Mouse (Mus musculus) cerebellum, adult 2 months (tissue): ENCODE data around the gene Dhx15. TPM values are rescaled to one million over a fixed set of nuclear protein-coding genes. Genes with fewer than 3 reads are reported as not detected.

Experiments used
- DNase-seq, 2 experiments: peaks; one replicate each; pipeline ENCODE4 v3.0.0; 2021
- H3K27ac ChIP-seq: fragments of 200-500 bp; 2 replicates; pipeline ENCODE4 v1.5.1; 2012; ENCODE audit warnings: low read length, control low read depth, inconsistent platforms; ENCODE audit not compliant: insufficient read depth
- H3K27me3 ChIP-seq: fragments of 200-500 bp; 2 replicates; pipeline ENCODE4 v1.6.1; 2012; ENCODE audit warnings: inconsistent platforms, mild to moderate bottlenecking, low read length, moderate library complexity; ENCODE audit not compliant: control insufficient read depth, insufficient read depth
- H3K4me1 ChIP-seq: fragments of 200-500 bp; 2 replicates; pipeline ENCODE4 v1.6.1; 2011; ENCODE audit warnings: low read length; ENCODE audit not compliant: control insufficient read depth, insufficient read depth
- H3K4me3 ChIP-seq: fragments of 200-500 bp; replicated peaks from 2 replicates; pipeline ENCODE3; 2011; ENCODE audit warnings: mild to moderate bottlenecking, low read depth, low read length, control low read depth; ENCODE audit not compliant: insufficient read depth
- CTCF ChIP-seq: fragments of 200-500 bp; IDR thresholded peaks from 2 replicates; pipeline ENCODE4 v1.5.1; 2011; ENCODE audit warnings: low read depth, mild to moderate bottlenecking, control low read depth, low read length, moderate library complexity, borderline replicate concordance; ENCODE audit not compliant: insufficient read depth
- POLR2A ChIP-seq: fragments of 200-500 bp; IDR thresholded peaks from 2 replicates; pipeline ENCODE4 v1.6.1; 2011; ENCODE audit warnings: low read length, control low read depth, borderline replicate concordance; ENCODE audit not compliant: insufficient read depth
- WGBS: fragments of 180-500 bp; shearing (Covaris S2); methylation state at CpG from one replicate; pipeline ENCODE4 v1.1.7; 2018; 5-methylcytosine and 5-hydroxymethylcytosine counted together
- polyA plus RNA-seq: library from polyadenylated mRNA; depleted of rRNA; stranded (reverse); fragments of >200 nt; gene quantifications from 2 replicates; pipeline ENCODE4 v1.2.3, GENCODE M21; 2012

Gene Dhx15
- polyA plus RNA-seq, 1 experiment, result 97.4 TPM

DNA sequence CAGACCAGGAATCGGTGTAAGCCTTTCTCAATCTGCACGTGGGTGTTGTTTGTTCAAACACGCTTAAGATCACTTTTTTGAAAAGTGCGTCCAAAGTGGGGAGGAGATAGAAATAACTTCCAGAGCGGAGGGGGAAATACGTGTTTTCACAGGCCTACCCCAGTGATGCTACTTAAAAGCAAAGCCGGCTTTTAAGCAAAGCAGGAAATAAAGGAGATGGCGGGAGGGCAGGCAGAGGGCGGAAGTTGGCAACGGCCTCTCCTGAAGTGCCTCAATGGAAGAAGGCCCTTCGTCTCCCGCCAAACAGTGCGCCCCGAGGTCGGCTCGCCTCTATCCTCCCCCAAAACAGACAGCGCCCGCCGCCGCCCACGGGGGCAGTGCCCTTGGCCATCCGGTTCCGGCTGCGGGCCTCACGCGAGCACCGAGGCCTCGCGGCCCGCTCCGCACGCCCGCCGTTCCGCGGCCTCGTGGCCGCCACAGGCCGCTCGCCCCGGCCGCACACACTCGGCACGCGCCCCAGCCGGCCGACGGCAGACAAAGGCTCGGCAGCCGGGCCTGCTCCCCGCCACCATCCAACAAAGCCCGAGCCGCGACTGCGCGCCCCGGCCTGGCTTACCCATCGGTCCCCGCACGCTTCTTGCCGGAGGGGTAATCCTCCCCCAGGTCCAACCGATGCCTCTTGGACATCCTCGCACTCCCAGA is 499 bp downstream of the Dhx15 start:
- WGBS, result under 1% methylated on average over 61 of the region's 63 CpGs

GRCm38 (mm10) chr5:52188206-52188605 is 2.1 kb downstream of the Dhx15 start:
- Histone ChIP-seq H3K4me1 (peaks cover 2% of the 10 kb centered on the region; the same call in 1 of the 2 replicates), H3K27ac (no peak overlapping the region), H3K4me3 (no peak overlapping the region), H3K27me3 (no peaks in the 10 kb centered on the region)
- TF ChIP-seq POLR2A (no peak), CTCF (no peak)
- DNase-seq, result no peak
- 11% methylated on average over 3 of the region's 3 CpGs for WGBS

More for the DNA sequence above, 499 bp downstream of the Dhx15 start:
- Histone ChIP-seq H3K4me3 (peak overlapping the region; percentile 93), H3K27me3 (no peaks in the 10 kb centered on the region), H3K27ac (peak overlapping the region; percentile 83), H3K4me1 (peaks cover 2% of the 10 kb centered on the region; the same call in 1 of the 2 replicates)
- no peak for DNase-seq
- TF ChIP-seq CTCF (no peak), POLR2A (no peak)

GRCm38 (mm10) chr5:52177326-52177725 is 13.0 kb downstream of the Dhx15 start:
- peaks cover 2% of the 10 kb centered on the region; the same call in 1 of the 2 replicates for H3K4me1 ChIP-seq
- H3K27ac ChIP-seq, result no peak overlapping the region
- DNase-seq, result no peak
- no peaks in the 10 kb centered on the region for H3K27me3 ChIP-seq
- no peak overlapping the region for H3K4me3 ChIP-seq
- TF ChIP-seq POLR2A (no peak), CTCF (no peak)
- 88% methylated on average over 1 of the region's 1 CpGs for WGBS

DNA sequence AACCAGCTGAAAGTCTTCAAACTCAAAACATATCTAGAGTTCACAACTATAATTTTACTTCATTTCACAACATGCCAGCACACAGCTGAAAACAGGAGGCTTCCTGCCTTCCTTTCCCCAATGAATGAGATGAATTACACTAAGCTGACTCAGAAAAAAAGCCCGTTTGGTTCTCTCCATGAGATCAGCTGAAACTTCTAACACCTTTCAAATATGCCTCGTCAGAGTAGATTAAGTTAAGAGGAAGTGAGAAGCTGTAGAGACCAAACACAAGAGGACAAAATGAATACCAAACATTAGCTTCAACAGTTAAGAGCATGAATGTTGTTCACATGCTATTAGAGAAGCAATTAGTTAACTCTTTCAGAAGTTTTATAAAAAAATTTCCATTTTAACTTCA is 21.8 kb downstream of the Dhx15 start:
- H3K4me1 ChIP-seq, result no peaks in the 10 kb centered on the region
- no peak for DNase-seq
- H3K27ac ChIP-seq, result no peak overlapping the region
- WGBS, result 25% methylated on average over 2 of the region's 2 CpGs
- H3K4me3 ChIP-seq, result no peak overlapping the region
- no peak for TF ChIP-seq POLR2A
- TF ChIP-seq CTCF, result no peak
- H3K27me3 ChIP-seq, result no peaks in the 10 kb centered on the region

GRCm38 (mm10) chr5:52149138-52149537 is 41.2 kb downstream of the Dhx15 start:
- H3K27me3 ChIP-seq, result no peaks in the 10 kb centered on the region
- 97% methylated on average over 3 of the region's 3 CpGs for WGBS
- no peak overlapping the region for H3K27ac ChIP-seq
- no peak overlapping the region for H3K4me3 ChIP-seq
- TF ChIP-seq CTCF, result no peak
- TF ChIP-seq POLR2A, result no peak
- H3K4me1 ChIP-seq, result peaks cover 2% of the 10 kb centered on the region; the same call in 1 of the 2 replicates
- no peak for DNase-seq

DNA sequence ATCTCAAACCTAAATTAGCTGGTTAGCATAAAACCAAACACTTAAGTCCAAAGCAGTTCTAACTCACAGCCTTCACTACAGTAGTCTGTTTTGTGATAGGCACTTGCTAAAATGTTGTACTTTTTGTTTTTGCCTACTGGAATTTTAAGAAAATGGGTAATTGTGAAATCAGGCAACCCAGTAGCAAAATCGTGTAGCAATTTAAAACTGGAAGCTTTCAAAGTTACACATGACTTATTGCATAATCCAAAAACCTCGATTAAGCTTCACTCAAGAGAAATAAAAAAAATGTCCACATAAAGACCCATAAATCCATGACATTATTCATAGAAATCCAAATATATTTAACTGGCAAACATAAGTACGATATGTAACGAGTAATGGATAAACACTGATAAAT is 43.2 kb downstream of the Dhx15 start:
- DNase-seq, result no peak
- 61% methylated on average over 4 of the region's 4 CpGs for WGBS
- H3K27me3 ChIP-seq, result no peaks in the 10 kb centered on the region
- H3K27ac ChIP-seq, result no peak overlapping the region
- H3K4me1 ChIP-seq, result peaks cover 2% of the 10 kb centered on the region; the same call in 1 of the 2 replicates
- TF ChIP-seq CTCF, result no peak
- no peak for TF ChIP-seq POLR2A
- H3K4me3 ChIP-seq, result no peak overlapping the region

GRCm38 (mm10) chr5:52145684-52146083 is 44.6 kb downstream of the Dhx15 start:
- H3K4me3 ChIP-seq, result no peak overlapping the region
- TF ChIP-seq POLR2A (no peak), CTCF (no peak)
- peaks cover 2% of the 10 kb centered on the region; the same call in 1 of the 2 replicates for H3K4me1 ChIP-seq
- DNase-seq, result no peak
- WGBS, result 92% methylated on average over 6 of the region's 6 CpGs
- no peaks in the 10 kb centered on the region for H3K27me3 ChIP-seq
- H3K27ac ChIP-seq, result no peak overlapping the region

- no peaks in the 10 kb centered on the region for H3K27me3 ChIP-seq
- WGBS, result 55% methylated on average over 9 of the region's 9 CpGs
- no peak overlapping the region for H3K27ac ChIP-seq
- TF ChIP-seq POLR2A, result no peak
- TF ChIP-seq CTCF, result no peak
- no peaks in the 10 kb centered on the region; the same call in 1 of the 2 replicates for H3K4me1 ChIP-seq
- DNase-seq, result no peak
- H3K4me3 ChIP-seq, result no peak overlapping the region
Measured at GRCm38 (mm10) chr5:52141936-52142335, 48.4 kb downstream of the Dhx15 start.
